Mouse (Mus musculus) kidney, postnatal 10 days (tissue): Measurements from ENCODE around the gene Keap1.
"Not testable (repeated sequence)": the region's sequence is repeated elsewhere in the genome, so short reads cannot be mapped to it uniquely, and the experiment has no call there.

Source experiments
- DNase-seq: peaks from one replicate; pipeline ENCODE4 v3.0.0; 2021; ENCODE audit warnings: mixed read lengths

The Keap1 gene

GRCm38 (mm10) chr9:21227342-21227741 is 11.8 kb downstream of the Keap1 start:
- DNase-seq = no peak

- DNase-seq = no peak
Measured at GRCm38 (mm10) chr9:21225415-21225758, 13.8 kb downstream of the Keap1 start.

- DNase-seq = peak; percentile 67
Measured at GRCm38 (mm10) chr9:21224576-21225414, 14.4 kb downstream of the Keap1 start.

- DNase-seq = no peak
Measured at GRCm38 (mm10) chr9:21223906-21224305, 15.3 kb downstream of the Keap1 start.

- DNase-seq = not testable (repeated sequence)
Measured at GRCm38 (mm10) chr9:21223490-21223889, 15.7 kb downstream of the Keap1 start.

- DNase-seq = peak; percentile 40
Measured at GRCm38 (mm10) chr9:21221383-21221929, 17.7 kb downstream of the Keap1 start.

- DNase-seq = peak; percentile 94
Measured at GRCm38 (mm10) chr9:21220490-21221382, 18.4 kb downstream of the Keap1 start.

- peak; percentile 39 for DNase-seq
Measured at GRCm38 (mm10) chr9:21219820-21220219, 19.3 kb downstream of the Keap1 start.

GRCm38 (mm10) chr9:21216050-21216841 is 22.9 kb downstream of the Keap1 start:
- DNase-seq = peak; percentile 42

- DNase-seq = peak; percentile 45
Measured at GRCm38 (mm10) chr9:21213617-21214190, 25.5 kb downstream of the Keap1 start.

GRCm38 (mm10) chr9:21211624-21212023 is 27.5 kb downstream of the Keap1 start:
- DNase-seq = no peak

GRCm38 (mm10) chr9:21210821-21211220 is 28.3 kb downstream of the Keap1 start:
- DNase-seq = no peak

- DNase-seq = no peak
Measured at GRCm38 (mm10) chr9:21208626-21209025, 30.5 kb downstream of the Keap1 start.

GRCm38 (mm10) chr9:21206848-21207247 is 32.3 kb downstream of the Keap1 start:
- no peak for DNase-seq

- DNase-seq = peak; percentile 78
Measured at GRCm38 (mm10) chr9:21204528-21205272, 34.5 kb downstream of the Keap1 start.

- DNase-seq = no peak
Measured at GRCm38 (mm10) chr9:21204156-21204527, 35.0 kb downstream of the Keap1 start.

- DNase-seq = no peak
Measured at GRCm38 (mm10) chr9:21198960-21199359, 40.2 kb downstream of the Keap1 start.

- DNase-seq = no peak
Measured at GRCm38 (mm10) chr9:21197981-21198380, 41.2 kb downstream of the Keap1 start.

GRCm38 (mm10) chr9:21196521-21197433 is 42.4 kb downstream of the Keap1 start:
- DNase-seq = no peak

- not testable (repeated sequence) for DNase-seq
Measured at GRCm38 (mm10) chr9:21195736-21196505, 43.2 kb downstream of the Keap1 start.
